Mouse (Mus musculus) limb, embryonic 11.5 days (tissue): Measurements from ENCODE around the gene Nr2c2ap. TPM values are rescaled to one million over a fixed set of nuclear protein-coding genes. Genes with fewer than 3 reads are reported as not detected.
A peak's percentile ranks its signal among the peaks of the same experiment; 100 is the strongest.

Experiments
- ATAC-seq: fragments of 200-750 bp; cut with Nextera tagmentation; 2 replicates; pipeline ENCODE4 v1.8.0; 2017; ENCODE audit warnings: low read depth; ENCODE audit not compliant: insufficient number of reproducible peaks, low FRiP score, low TSS enrichment
- DNase-seq: peaks from one replicate; pipeline ENCODE4 v3.0.0-alpha.2; 2015; ENCODE audit warnings: low spot score
- H3K27ac ChIP-seq: fragments of 300-500 bp; sonication (generic); replicated peaks from 2 replicates; pipeline ENCODE4 v1.5.1; 2014; ENCODE audit warnings: low read depth, mild to moderate bottlenecking, low read length
- H3K27me3 ChIP-seq: fragments of 300-500 bp; sonication (generic); 2 replicates; pipeline ENCODE4 v1.6.1; 2014; ENCODE audit warnings: mild to moderate bottlenecking, low read length, mixed read lengths; ENCODE audit not compliant: control insufficient read depth, insufficient read depth
- H3K36me3 ChIP-seq: fragments of 300-500 bp; sonication (generic); 2 replicates; pipeline ENCODE4 v1.6.1; 2014; ENCODE audit warnings: mild to moderate bottlenecking, low read length, moderate library complexity, mixed read lengths; ENCODE audit not compliant: control insufficient read depth, insufficient read depth
- H3K4me1 ChIP-seq: fragments of 300-500 bp; sonication (generic); 2 replicates; pipeline ENCODE4 v1.6.1; 2014; ENCODE audit warnings: low read length, mixed read lengths; ENCODE audit not compliant: control insufficient read depth, insufficient read depth
- H3K4me2 ChIP-seq: fragments of 300-500 bp; sonication (generic); 2 replicates; pipeline ENCODE4 v1.6.1; 2014; ENCODE audit warnings: low read depth, mild to moderate bottlenecking, moderate library complexity; ENCODE audit not compliant: severe bottlenecking
- H3K4me3 ChIP-seq: fragments of 300-500 bp; sonication (generic); 2 replicates; pipeline ENCODE4 v1.5.1; 2014; ENCODE audit warnings: low read depth, low read length
- H3K9ac ChIP-seq: fragments of 300-500 bp; sonication (generic); 2 replicates; pipeline ENCODE4 v1.6.1; 2014; ENCODE audit warnings: mild to moderate bottlenecking, low read length
- H3K9me3 ChIP-seq: fragments of 300-500 bp; sonication (generic); 2 replicates; pipeline ENCODE4 v1.6.1; 2016; ENCODE audit warnings: low read length; ENCODE audit not compliant: control insufficient read depth
- WGBS: fragments of 180-500 bp; shearing (Covaris S2); extraction: QIAGEN DNeasy Blood & Tissue Kit; methylation state at CpG from one replicate; pipeline ENCODE4 v1.1.7; 2014; 5-methylcytosine and 5-hydroxymethylcytosine counted together
- microRNA-seq: library from miRNA; unstranded; fragments of <30 nt; microRNA quantifications from one replicate; pipeline ENCODE4, GENCODE M21; 2016
- polyA plus RNA-seq: library from polyadenylated mRNA; unstranded; fragments of >200 nt; fragmentation: Nextera tagmentation; extraction: Ambion mirVana; gene quantifications from 2 replicates; pipeline ENCODE4 v1.2.1, GENCODE M21; 2014

Nr2c2ap gene
- polyA plus RNA-seq, 1 experiment from 2014 or later: 20.8 TPM

DNA sequence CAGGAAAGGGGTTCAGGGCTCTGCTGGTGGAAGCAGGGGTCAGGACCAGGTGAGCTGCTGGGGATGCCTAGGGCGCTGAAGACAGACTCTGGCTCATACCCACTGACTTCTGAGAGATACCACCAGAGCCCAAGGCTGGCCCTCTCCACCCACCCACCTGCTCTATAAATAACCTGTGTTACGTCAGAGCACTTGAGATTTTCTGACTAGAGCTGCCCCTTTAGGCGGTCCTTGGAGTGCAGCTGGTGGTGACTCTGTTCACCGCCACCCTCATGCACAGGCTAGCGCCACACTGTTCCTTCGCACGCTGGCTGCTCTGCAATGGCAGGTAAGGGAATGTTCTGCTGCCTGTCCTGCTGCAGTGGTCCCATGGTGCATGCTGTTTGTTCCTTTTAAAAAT lies 42.9 kb downstream of the Nr2c2ap start:
- no peak overlapping the region for H3K4me3 ChIP-seq
- no peaks in the 10 kb centered on the region for H3K27me3 ChIP-seq
- H3K9me3 ChIP-seq: no peaks in the 10 kb centered on the region
- ATAC-seq (no peak), DNase-seq (no peak)
- H3K9ac ChIP-seq: no peak overlapping the region
- H3K4me2 ChIP-seq: no peak overlapping the region
- no peak overlapping the region for H3K27ac ChIP-seq
- 96% methylated on average over 7 of the region's 7 CpGs for WGBS
- peaks cover 2% of the 10 kb centered on the region; the same call in 1 of the 2 replicates for H3K36me3 ChIP-seq
- no peaks in the 10 kb centered on the region for H3K4me1 ChIP-seq

DNA sequence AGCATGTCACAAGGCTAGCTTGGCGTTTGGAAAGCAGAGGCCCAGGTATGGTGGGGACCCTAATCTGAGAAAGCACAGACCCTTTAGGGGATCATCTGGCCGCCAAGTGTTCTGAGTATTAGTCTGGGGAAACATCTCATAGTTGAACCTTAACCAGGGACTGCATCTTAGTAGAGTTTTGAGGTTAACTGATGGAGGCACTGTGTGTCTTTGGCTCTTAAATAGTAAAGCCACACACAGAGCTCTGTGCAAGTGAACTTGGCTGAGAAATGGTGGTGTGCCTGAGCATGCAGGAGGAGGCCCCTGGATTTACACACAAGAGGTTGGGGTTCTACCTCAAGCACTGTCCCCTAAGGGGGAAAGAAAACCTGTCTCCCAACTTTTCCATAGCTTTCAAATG lies 47.1 kb downstream of the Nr2c2ap start:
- Histone ChIP-seq H3K9ac (no peak overlapping the region), H3K4me2 (no peak overlapping the region), H3K36me3 (peaks cover 14% of the 10 kb centered on the region), H3K27me3 (no peaks in the 10 kb centered on the region), H3K27ac (no peak overlapping the region), H3K4me1 (peaks cover 3% of the 10 kb centered on the region; the same call in 1 of the 2 replicates), H3K9me3 (no peaks in the 10 kb centered on the region), H3K4me3 (no peak overlapping the region)
- 81% methylated on average over 2 of the region's 2 CpGs for WGBS
- ATAC-seq: no peak
- no peak for DNase-seq

GRCm38 (mm10) chr8:70179082-70179481 lies 47.9 kb downstream of the Nr2c2ap start:
- no peak overlapping the region for H3K4me2 ChIP-seq
- no peaks in the 10 kb centered on the region for H3K9me3 ChIP-seq
- peaks cover 3% of the 10 kb centered on the region; the same call in 1 of the 2 replicates for H3K4me1 ChIP-seq
- no peak for ATAC-seq
- H3K27me3 ChIP-seq: no peaks in the 10 kb centered on the region
- DNase-seq: no peak
- H3K4me3 ChIP-seq: no peak overlapping the region
- peaks cover 14% of the 10 kb centered on the region for H3K36me3 ChIP-seq
- 93% methylated on average over 4 of the region's 4 CpGs for WGBS
- no peak overlapping the region for H3K9ac ChIP-seq
- no peak overlapping the region for H3K27ac ChIP-seq

- ATAC-seq (peak; percentile 8; the same call in 1 of the 2 replicates), DNase-seq (no peak)
- Histone ChIP-seq H3K27ac (no peak overlapping the region), H3K4me2 (no peak overlapping the region), H3K9me3 (no peaks in the 10 kb centered on the region), H3K4me3 (no peak overlapping the region), H3K4me1 (peaks cover 3% of the 10 kb centered on the region; the same call in 1 of the 2 replicates), H3K27me3 (no peaks in the 10 kb centered on the region), H3K9ac (no peak overlapping the region), H3K36me3 (peaks cover 14% of the 10 kb centered on the region)
- 50% methylated on average over 16 of the region's 16 CpGs for WGBS
Measured at GRCm38 (mm10) chr8:70181212-70181902, 50.2 kb downstream of the Nr2c2ap start.

DNA sequence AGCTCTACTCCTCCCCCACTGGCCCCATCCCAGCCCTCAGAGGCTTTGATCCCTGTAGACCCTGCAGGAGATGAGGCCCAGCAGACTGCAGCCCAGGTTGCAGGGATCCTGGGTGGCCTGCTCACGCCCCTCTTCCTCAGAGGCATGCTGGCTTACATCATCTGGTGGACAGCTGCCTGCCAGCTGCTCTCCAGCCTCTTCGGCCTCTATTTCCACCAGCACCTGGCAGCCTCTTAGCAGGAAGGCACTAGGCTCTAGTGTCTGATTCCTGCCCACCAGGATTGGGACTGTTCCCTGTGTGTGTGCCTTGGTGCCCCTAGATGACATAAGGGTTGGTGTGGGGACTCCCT lies 50.7 kb downstream of the Nr2c2ap start:
- ATAC-seq: peak; percentile 41; the same call in 1 of the 2 replicates
- no peak overlapping the region for H3K9ac ChIP-seq

GRCm38 (mm10) chr8:70183194-70183593 lies 52.1 kb downstream of the Nr2c2ap start:
- Histone ChIP-seq H3K36me3 (peaks cover 12% of the 10 kb centered on the region), H3K4me2 (no peak overlapping the region), H3K4me1 (peaks cover 3% of the 10 kb centered on the region; the same call in 1 of the 2 replicates), H3K9me3 (no peaks in the 10 kb centered on the region), H3K27ac (no peak overlapping the region), H3K4me3 (no peak overlapping the region), H3K27me3 (no peaks in the 10 kb centered on the region), H3K9ac (no peak overlapping the region)
- WGBS: 86% methylated on average over 4 of the region's 4 CpGs
- ATAC-seq: no peak
- DNase-seq: no peak

More for the DNA sequence above, 50.7 kb downstream of the Nr2c2ap start:
- Histone ChIP-seq H3K4me3 (no peak overlapping the region), H3K36me3 (peaks cover 12% of the 10 kb centered on the region), H3K27me3 (no peaks in the 10 kb centered on the region), H3K9me3 (no peaks in the 10 kb centered on the region), H3K4me1 (peaks cover 3% of the 10 kb centered on the region; the same call in 1 of the 2 replicates), H3K27ac (no peak overlapping the region), H3K4me2 (no peak overlapping the region)
- 24% methylated on average over 2 of the region's 2 CpGs for WGBS
- peak; percentile 37 for DNase-seq

Small RNA genes lying within 50 kb of the gene (microRNA-seq; reads per million reads assigned to microRNA genes)
- not detected for gene Mir7066

Other genes starting within 250 kb of the Nr2c2ap start
- gene Cilp2, start 243.6 kb upstream of the Nr2c2ap start, polyA plus RNA-seq: 0.28 and 0.35 TPM in 2 replicates
- gene Tssk6, start 229.1 kb upstream of the Nr2c2ap start, polyA plus RNA-seq: 4.4 and 4.9 TPM in 2 replicates
- gene Ndufa13, start 228.8 kb upstream of the Nr2c2ap start, polyA plus RNA-seq: 164 and 168 TPM in 2 replicates
- 2.5 and 4.3 TPM in 2 replicates for gene Yjefn3, start 228.6 kb upstream of the Nr2c2ap start, polyA plus RNA-seq
- 79.5 and 93.3 TPM in 2 replicates for gene Gatad2a, start 134.9 kb upstream of the Nr2c2ap start, polyA plus RNA-seq
- 52.5 and 58.3 TPM in 2 replicates for gene Mau2, start 88.6 kb upstream of the Nr2c2ap start, polyA plus RNA-seq
- 39.1 TPM in 2 replicates for gene Sugp1, start 88.5 kb upstream of the Nr2c2ap start, polyA plus RNA-seq
- 0.52 and 1.2 TPM in 2 replicates for gene Tm6sf2, start 58.4 kb upstream of the Nr2c2ap start, polyA plus RNA-seq
- 0.05 TPM in 1 of 2 replicates, not detected in the other for gene Hapln4, start 47.9 kb upstream of the Nr2c2ap start, polyA plus RNA-seq
- 0.60 and 0.79 TPM in 2 replicates for gene Ncan, start 10.5 kb upstream of the Nr2c2ap start, polyA plus RNA-seq
- 20.0 and 21.3 TPM in 2 replicates for gene Rfxank, start 7.8 kb downstream of the Nr2c2ap start, polyA plus RNA-seq
- 49.6 and 53.2 TPM in 2 replicates for gene Borcs8, start 8.2 kb downstream of the Nr2c2ap start, polyA plus RNA-seq
- gene Mef2b, start 8.4 kb downstream of the Nr2c2ap start, polyA plus RNA-seq: 0.40 and 0.41 TPM in 2 replicates
- 43.5 and 46.9 TPM in 2 replicates for gene Tmem161a, start 41.0 kb downstream of the Nr2c2ap start, polyA plus RNA-seq
- 2.1 and 2.4 TPM in 2 replicates for gene Slc25a42, start 81.0 kb downstream of the Nr2c2ap start, polyA plus RNA-seq
- gene Sugp2, start 102.9 kb downstream of the Nr2c2ap start, polyA plus RNA-seq: 34.3 and 41.0 TPM in 2 replicates
- 19.8 and 20.1 TPM in 2 replicates for gene Armc6, start 103.1 kb downstream of the Nr2c2ap start, polyA plus RNA-seq
- gene Homer3, start 151.5 kb downstream of the Nr2c2ap start, polyA plus RNA-seq: 75.2 and 78.6 TPM in 2 replicates
- gene Ddx49, start 171.2 kb downstream of the Nr2c2ap start, polyA plus RNA-seq: 55.8 and 62.1 TPM in 2 replicates
- gene Cope, start 171.2 kb downstream of the Nr2c2ap start, polyA plus RNA-seq: 263 and 281 TPM in 2 replicates
- 4.7 and 6.0 TPM in 2 replicates for gene Cers1, start 184.4 kb downstream of the Nr2c2ap start, polyA plus RNA-seq
- gene Gdf1, start 198.5 kb downstream of the Nr2c2ap start, polyA plus RNA-seq: 2.9 and 4.2 TPM in 2 replicates
- 23.2 and 25.1 TPM in 2 replicates for gene Upf1, start 221.9 kb downstream of the Nr2c2ap start, polyA plus RNA-seq
- gene Comp, start 242.2 kb downstream of the Nr2c2ap start, polyA plus RNA-seq: 0.43 and 0.50 TPM in 2 replicates